Mouse (Mus musculus) urinary bladder, postnatal 14 days (tissue): ENCODE results near the gene Pfdn5.
A peak's percentile ranks its signal among the peaks of the same experiment; 100 is the strongest.

ENCODE experiments used
- DNase-seq: peaks from one replicate; pipeline ENCODE4 v3.0.0; 2021; ENCODE audit warnings: low spot score

Gene Pfdn5

GRCm38 (mm10) chr15:102326022-102326576 is at the start of gene Pfdn5:
TSS of gene Pfdn5 (plus strand) at chr15:102326116.
- DNase-seq: peak; percentile 89

DNA sequence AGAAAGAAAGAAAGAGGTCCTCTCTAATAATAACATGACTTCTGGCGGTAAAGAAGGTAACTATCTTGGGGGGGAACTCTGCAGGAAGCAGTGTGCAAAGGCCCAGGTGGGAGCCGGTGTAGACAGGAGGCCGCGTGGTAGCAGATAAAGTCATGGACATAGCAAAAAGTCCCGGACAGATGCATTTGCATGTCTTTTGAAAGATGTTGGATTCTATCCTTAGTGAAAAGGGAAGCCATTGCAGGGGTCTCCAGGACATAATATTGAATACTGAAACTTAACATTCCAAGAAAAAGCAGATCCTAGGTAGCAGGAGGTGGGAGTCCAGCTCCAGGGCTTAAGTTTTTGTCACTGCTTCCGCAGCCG is 47.2 kb upstream of the Pfdn5 start:
- DNase-seq: no peak

DNA sequence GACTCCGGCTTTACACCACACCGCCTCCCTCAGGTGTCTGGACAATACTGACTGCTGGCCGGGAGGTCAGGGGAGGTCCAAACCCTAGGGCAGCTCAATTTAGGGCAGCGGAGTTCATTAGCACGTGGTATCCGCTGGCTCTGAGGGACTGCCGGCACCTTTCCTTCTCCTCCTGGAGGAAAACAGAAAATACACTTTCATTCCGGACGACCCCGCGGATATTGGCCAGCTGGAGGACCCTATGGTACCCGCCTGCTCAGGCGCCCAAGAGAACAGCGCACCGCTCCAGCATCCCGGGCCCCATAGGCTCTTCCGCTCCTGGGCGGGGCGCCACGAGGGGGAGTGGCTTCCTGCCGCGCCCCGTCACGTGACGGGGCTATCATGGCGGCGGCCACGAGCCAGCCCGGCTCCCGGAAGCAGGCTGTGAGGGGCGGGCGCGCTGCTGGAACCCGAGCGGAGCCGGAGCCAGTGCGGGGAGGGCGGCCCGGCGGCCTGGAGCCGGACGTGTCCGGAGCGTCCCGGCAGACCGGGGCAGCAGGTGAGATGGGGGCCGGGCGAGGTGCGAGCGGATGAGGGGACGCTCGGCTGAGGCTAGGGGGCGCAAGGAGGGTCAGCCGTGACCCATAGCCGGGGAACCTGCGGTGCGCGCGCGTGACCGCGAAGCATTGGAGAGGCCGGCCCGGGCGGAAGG is 46.7 kb upstream of the Pfdn5 start, which contains the start of gene Mfsd5:
Gene Mfsd5, plus strand, starts transcription at position 363 of the 691 bp plus-strand sequence.
- DNase-seq: peak; percentile 87

- peak; percentile 34 for DNase-seq
Observed at GRCm38 (mm10) chr15:102279783-102280520, 46.0 kb upstream of the Pfdn5 start.

GRCm38 (mm10) chr15:102280623-102281022 is 45.3 kb upstream of the Pfdn5 start:
- no peak for DNase-seq

DNA sequence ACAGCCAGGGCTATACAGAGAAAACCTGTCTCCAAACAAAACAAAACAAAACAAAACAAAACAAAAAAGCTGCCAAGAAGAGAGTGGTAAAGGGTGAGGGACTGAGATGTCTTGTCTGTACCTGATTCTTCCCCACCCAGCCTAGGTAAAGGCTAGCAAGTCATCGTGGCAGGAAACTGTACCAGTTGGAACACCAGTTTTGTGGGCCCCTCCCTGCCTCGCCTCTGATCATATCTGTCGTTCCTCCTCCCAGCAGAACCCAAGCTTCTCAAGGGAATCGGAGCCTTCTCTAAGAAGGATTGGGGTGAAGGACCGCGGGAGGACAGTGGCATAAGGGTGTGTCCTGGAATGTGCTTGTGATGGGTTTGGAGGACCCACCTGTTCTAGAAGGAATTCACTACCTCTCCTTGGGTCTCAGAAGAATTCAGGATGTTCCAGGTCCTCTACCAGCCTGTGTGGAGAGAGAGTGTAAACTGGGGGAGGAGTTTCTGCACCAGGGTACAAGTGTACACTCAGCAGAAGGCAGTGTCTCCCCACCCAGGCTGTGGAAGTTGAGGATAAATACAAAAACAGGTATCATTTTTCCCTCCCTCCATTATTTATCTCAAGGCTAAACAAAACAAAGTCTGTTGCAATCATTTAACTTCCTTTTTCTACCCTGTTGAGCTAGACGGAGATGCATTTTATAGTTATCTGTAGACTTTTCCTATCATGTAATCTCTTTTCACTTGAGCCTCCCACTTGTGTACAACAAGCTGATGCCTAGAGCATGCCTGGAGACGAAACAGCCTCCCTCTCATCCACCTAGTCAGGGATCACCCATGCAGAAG is 43.2 kb upstream of the Pfdn5 start:
- DNase-seq: peak; percentile 73

GRCm38 (mm10) chr15:102283648-102284047 is 42.3 kb upstream of the Pfdn5 start:
- no peak for DNase-seq

DNA sequence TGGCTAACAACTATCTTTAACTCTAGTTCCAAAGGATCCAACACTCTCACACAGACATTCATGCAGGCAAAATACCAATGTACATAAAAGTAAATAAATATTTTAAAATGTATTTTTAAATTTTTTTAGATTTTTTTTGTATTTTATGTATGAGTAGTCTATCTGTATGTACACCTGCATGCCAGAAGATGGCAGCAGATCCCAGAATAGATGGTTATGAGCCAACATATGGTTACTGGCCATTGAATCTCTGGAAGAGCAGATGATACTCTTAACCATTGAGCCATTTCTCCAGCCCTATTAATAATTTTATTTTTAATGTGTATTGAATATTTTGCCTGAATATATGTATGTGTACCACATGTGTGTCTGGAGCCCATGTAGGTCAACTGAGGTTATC is 38.5 kb upstream of the Pfdn5 start:
- peak; percentile 41 for DNase-seq

GRCm38 (mm10) chr15:102295633-102296367 is 30.1 kb upstream of the Pfdn5 start, which contains the start of gene Espl1:
TSS of gene Espl1 (plus strand) at chr15:102296266.
- peak; percentile 94 for DNase-seq

DNA sequence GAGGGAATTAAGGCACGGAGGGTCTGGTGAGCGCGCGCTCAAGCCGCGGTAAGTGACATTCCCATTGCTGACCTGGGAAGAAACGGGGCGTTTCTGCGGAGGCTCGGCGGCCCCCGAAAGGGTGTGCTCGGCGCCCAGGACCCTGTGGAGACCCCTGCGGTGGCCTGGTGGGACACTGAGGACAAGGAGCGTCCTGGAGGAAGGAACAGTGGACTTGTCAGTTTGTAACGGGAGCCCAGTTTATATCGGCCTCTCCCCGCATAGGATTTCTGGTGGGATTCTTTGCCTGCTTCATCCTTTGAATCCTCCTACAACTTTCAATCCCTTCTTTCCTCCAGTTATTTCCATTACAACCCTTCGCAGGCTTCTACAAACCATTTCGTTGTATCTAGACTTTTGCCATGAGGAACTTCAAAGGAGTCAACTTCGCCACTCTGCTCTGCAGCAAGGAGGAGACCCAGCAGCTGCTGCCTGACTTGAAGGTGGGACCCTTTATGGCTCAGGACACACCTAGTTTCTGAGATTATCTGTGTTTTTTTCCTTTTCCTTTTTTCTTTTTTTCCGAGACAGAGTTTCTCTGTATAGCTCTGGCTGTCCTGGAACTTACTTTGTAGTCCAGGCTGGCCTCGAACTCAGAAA is 29.4 kb upstream of the Pfdn5 start:
- DNase-seq: no peak

DNA sequence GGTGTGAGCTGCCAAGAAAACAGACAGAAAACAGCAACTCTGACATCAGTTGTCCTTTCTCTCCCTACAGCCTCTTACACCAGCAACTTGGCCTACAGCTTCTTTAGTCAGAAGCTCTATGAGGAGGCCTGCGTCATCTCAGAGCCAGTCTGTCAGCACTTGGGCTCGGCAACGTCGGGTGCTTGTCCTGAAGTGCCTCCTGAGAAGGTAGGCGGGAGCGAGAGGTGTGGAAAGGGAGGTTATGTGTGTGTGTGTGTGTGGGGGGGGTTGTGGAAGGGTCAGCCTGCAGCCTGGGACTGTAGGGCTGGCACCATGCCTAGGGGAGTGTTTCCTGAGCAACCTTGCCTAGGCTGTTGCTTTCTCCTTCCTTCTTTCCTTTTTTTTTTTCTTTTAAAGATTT is 23.4 kb upstream of the Pfdn5 start:
- DNase-seq: no peak

GRCm38 (mm10) chr15:102308717-102309116 is 17.2 kb upstream of the Pfdn5 start:
- DNase-seq: no peak

GRCm38 (mm10) chr15:102310074-102310845 is 15.7 kb upstream of the Pfdn5 start:
- DNase-seq: peak; percentile 50

GRCm38 (mm10) chr15:102311489-102311888 is 14.4 kb upstream of the Pfdn5 start:
- no peak for DNase-seq

DNA sequence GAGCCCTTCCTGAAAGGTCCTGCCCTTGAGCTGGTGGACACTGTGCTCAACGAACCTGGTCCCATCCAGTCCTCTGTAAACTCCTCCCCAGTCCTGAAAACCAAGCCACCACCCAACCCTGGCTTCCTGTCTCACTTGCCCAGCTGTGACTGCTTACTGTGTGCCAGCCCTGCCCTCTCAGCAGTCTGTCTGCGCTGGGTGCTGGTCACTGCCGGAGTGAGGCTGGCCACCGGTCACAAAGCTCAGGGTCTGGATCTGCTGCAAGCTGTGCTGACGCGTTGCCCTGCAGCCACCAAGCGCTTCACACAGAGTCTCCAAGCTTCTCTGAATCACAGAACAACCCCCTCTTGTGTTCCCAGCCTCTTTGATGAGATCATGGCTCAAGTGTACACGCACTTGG is 10.6 kb upstream of the Pfdn5 start:
- DNase-seq: no peak

GRCm38 (mm10) chr15:102316263-102316662 is 9.7 kb upstream of the Pfdn5 start:
- DNase-seq: peak; percentile 72

GRCm38 (mm10) chr15:102324654-102325473 is 1.1 kb upstream of the Pfdn5 start:
- DNase-seq: no peak

- DNase-seq: no peak
Observed at GRCm38 (mm10) chr15:102326892-102327291, 976 bp downstream of the Pfdn5 start.

- DNase-seq: peak; percentile 81
Observed at GRCm38 (mm10) chr15:102331610-102332015, 5.7 kb downstream of the Pfdn5 start, which contains the start of gene Myg1. TSS of gene Myg1 (plus strand) at chr15:102331709.
